Mouse (Mus musculus): ENCODE data around the gene Fbxo48. TPM values are rescaled to one million over a fixed set of nuclear protein-coding genes. Genes with fewer than 3 reads are reported as not detected.

Fbxo48 gene
- total RNA-seq (2022), result under 1 TPM; 0.11 to 0.28 (median 0.19) TPM

GRCm38 (mm10) chr11:16950976-16951760 lies at the start of gene Fbxo48:
Fbxo48 (plus strand) TSS chr11:16951375.
- peak; percentile 98 for DNase-seq (ENCODE audit: low spot score)

GRCm38 (mm10) chr11:16904302-16905011 lies 46.7 kb upstream of the Fbxo48 start:
- peak; percentile 52 for DNase-seq (ENCODE audit: low spot score)

GRCm38 (mm10) chr11:16905012-16905332 lies 46.2 kb upstream of the Fbxo48 start:
- DNase-seq (ENCODE audit: low spot score), result no peak

GRCm38 (mm10) chr11:16906530-16906929 lies 44.6 kb upstream of the Fbxo48 start:
- no peak for DNase-seq (ENCODE audit: low spot score)

- DNase-seq (ENCODE audit: low spot score), result peak; percentile 11
These were observed 43.6 kb upstream of the Fbxo48 start for GRCm38 (mm10) chr11:16907517-16908129.

GRCm38 (mm10) chr11:16914756-16915155 lies 36.4 kb upstream of the Fbxo48 start:
- no peak for DNase-seq (ENCODE audit: low spot score)

- DNase-seq (ENCODE audit: low spot score), result no peak
These were observed 35.3 kb upstream of the Fbxo48 start for GRCm38 (mm10) chr11:16915850-16916249.

GRCm38 (mm10) chr11:16917512-16917911 lies 33.7 kb upstream of the Fbxo48 start:
- no peak for DNase-seq (ENCODE audit: low spot score)

- DNase-seq (ENCODE audit: low spot score), result no peak
These were observed 19.0 kb upstream of the Fbxo48 start for GRCm38 (mm10) chr11:16932159-16932558.

GRCm38 (mm10) chr11:16935577-16936236 lies 15.5 kb upstream of the Fbxo48 start:
- peak; percentile 25 for DNase-seq (ENCODE audit: low spot score)

- no peak for DNase-seq (ENCODE audit: low spot score)
These were observed 9.9 kb upstream of the Fbxo48 start for GRCm38 (mm10) chr11:16941103-16941793.

GRCm38 (mm10) chr11:16941973-16942452 lies 9.2 kb upstream of the Fbxo48 start:
- DNase-seq (ENCODE audit: low spot score), result no peak

- DNase-seq (ENCODE audit: low spot score), result no peak
These were observed 8.2 kb upstream of the Fbxo48 start for GRCm38 (mm10) chr11:16943016-16943415.

- peak; percentile 73 for DNase-seq (ENCODE audit: low spot score)
These were observed 2.4 kb upstream of the Fbxo48 start for GRCm38 (mm10) chr11:16948756-16949155.

GRCm38 (mm10) chr11:16950226-16950975 lies 774 bp upstream of the Fbxo48 start:
- DNase-seq (ENCODE audit: low spot score), result no peak

- no peak for DNase-seq (ENCODE audit: low spot score)
These were observed 511 bp downstream of the Fbxo48 start for GRCm38 (mm10) chr11:16951761-16952010.

GRCm38 (mm10) chr11:16956115-16956862 lies 5.1 kb downstream of the Fbxo48 start:
- DNase-seq (ENCODE audit: low spot score), result no peak

- DNase-seq (ENCODE audit: low spot score), result no peak
These were observed 5.9 kb downstream of the Fbxo48 start for GRCm38 (mm10) chr11:16957030-16957429.

GRCm38 (mm10) chr11:16958520-16958919 lies 7.3 kb downstream of the Fbxo48 start:
- no peak for DNase-seq (ENCODE audit: low spot score)

- DNase-seq (ENCODE audit: low spot score), result peak; percentile 33
These were observed 16.6 kb downstream of the Fbxo48 start for GRCm38 (mm10) chr11:16967806-16968205.
